Mouse (Mus musculus) monocyte, adult 2 months (primary cell): ENCODE measurements around the gene Fam151b.
A peak's percentile ranks its signal among the peaks of the same experiment; 100 is the strongest.

Experiments used
- DNase-seq, 2 experiments: peaks; one replicate each; pipeline ENCODE4 v3.0.0; 2022; ENCODE audit warnings: low spot score in 2 of 2, low read depth in 1 of 2

Fam151b gene

DNA sequence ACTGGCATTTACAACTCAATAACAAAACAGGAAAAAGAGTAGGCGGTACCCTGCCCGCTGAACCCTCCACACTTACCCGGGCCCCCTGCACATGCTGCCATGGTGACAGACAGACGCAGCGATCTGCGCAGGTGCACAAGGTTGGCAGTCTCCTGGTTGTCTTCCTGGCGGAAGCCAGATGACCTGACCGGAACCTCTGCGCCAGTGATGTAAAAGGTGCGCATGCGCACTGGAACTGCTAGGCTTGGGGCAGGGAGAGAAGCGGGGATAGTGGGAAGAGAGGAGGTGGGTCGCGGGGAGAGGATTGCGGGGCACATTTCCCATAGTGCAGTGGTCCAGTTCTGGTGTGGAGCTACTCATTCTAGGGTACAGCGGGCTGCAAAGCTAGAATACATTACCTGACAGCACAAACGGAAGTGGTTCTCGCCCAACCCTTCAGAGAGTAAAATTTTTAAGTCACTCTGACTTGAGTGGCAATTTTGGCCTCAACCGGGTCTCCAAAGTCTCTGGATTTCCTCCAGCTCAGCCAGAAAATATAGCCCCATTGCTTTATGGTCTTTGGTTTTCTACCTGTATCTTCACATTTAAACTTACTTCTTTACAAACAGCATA is at the start of gene Fam151b:
Gene Fam151b, minus strand, starts transcription at position 164 of the 612 bp plus-strand sequence.
- DNase-seq, result peak; percentile 33 to 71

DNA sequence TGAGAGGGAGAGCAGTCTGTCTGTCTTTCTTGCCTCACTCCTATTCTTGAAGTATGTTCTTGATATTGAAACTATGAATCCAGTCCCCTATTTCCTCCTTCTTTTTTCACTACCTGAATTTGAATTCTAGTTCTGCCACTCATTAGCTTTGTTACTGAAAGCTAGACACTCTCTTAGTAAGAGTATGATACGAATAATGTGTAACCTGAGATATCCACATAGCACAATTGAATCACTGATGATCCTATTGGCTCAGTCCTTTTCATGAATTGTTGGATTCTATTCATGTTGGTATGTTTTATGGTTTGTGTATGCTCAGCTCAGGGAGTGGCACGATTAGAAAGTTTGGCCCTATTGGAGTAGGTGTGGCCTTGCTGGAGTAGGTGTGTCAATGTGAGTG is 48.4 kb upstream of the Fam151b start:
- no peak for DNase-seq

DNA sequence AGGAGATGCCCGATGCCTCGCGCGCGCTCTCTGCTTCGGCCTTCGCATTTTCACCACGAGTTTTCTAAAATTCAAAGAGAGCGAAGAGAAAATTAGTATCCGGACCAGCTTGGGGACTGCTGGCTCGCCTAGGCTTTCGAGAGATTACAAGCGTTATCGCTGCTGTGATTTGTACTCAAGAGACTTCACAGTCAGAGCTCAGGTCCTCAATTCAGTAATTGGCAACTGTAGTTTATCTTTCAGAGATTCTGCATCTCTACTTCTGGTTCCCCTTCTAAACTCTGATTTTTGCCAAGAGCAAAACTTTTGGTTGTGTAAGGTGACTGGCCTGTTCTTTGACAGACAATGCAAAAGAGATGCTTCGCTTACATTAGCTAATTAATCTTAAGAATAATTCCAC is 47.4 kb upstream of the Fam151b start:
- DNase-seq, result no peak

DNA sequence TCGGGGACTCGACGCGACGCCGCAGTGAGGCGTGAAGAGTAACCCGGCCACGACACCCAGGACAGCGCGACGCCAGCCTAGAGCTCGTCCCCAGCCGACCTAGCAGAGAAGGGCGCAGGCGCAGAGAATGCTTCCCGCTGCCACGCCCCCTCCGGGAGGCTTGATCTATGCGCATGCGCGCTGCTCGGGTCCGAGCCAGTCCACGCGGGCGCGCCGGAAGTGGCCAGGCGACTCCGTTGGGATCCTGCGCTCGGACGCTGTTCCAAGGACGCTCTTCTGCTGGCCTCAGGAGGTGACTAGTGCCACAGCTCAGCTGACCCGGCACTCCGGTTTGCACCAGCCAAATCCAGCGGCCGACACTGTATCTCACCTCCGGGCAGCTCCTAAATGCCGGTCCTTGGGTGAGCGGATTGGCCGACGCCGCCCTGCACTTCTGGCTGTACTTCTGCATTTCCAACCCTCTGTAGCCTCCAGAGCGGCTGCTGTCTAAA is 47.0 kb upstream of the Fam151b start, which contains the start of gene Zfyve16:
Gene Zfyve16, minus strand, starts transcription at position 148 of the 491 bp plus-strand sequence.
- DNase-seq, result peak; percentile 85 to 94

DNA sequence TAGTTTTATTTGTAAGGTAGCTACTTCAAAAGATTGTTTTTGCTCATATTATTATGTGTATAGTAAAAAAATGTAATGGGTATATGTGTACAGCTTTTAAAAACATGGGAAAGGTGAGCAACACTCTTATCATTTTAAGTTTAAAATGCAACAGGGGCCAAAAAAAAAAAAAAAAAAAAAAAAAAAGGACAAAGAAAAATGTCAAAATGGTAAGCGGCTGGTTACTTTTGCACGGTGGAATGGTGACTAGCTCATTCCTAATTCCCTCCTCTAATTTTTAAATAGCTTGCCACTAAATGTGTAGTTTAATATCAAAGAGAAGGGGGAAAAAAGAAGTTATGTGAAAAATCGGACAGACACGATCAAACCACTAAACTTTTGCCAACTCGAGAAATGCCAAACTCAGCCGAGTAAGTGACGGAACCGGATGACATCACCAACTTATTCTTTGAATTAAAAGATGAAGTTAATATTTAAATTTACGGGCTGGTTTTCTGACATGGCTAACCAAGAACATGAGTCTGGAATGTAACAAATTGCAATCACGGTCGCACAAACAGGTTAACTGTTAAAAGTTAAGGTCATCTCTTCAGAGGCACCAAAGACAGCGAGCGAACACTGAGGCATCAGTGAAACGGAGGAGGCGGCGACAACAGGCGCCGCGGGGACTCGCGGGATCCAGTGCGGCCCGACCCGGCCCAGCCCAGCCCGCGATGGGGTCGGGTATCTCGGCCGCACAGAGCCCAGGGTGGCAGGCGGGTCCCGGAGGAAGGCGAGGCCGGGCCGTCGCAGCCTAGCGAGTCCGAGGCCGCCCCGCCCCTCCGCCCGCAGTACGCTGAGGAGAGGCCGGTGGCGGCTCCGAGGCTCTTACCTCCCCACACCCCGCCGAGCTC is 46.3 kb upstream of the Fam151b start:
- no peak for DNase-seq

DNA sequence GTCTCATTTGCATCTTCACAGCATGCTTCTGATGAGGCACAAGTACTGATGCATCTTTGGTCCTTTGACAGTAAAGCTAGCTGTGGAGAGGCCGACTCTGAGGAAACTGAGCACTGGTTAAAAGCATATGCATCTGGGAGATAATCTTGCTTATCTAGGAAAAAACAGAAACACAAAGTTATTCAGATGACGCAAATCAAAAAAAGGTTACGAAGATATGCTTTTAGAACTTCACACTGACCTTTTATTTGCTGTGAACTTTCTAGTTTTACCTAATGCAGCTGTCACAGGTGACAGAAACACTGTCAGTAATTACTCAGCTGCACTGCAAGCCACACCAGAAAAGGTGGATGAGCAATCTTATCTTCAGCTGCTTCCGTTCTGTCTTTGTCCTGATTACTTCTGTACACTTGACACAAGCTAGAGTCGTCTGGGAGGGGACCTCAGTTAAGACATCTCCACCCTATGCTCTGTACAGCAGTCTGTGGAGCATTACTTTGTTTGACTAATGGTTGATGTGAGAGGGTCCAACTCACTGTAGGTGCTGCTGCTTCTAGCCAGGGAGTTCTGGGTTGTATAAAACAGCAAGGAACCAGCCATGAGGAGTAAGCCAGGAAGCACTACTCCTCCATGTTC is 39.5 kb upstream of the Fam151b start:
- no peak for DNase-seq

DNA sequence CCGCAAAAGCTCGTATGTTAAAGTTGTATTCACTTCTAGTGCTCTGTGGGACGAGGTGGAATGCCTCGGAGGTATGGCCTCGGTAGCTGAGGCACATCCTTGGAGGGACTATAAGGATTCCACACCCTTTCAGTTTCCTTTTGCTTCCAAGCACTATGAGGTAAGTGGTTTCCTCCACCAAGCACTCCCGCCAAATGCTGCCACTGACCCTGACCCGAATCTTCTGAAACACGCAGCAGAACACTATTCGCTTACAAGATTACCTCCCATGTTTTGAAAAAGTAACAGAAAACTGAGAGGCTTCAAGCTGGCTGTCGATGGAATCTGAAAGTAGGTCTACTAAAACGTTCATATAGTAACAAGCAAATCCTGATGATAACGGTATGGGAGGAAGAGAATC is 21.1 kb upstream of the Fam151b start:
- no peak for DNase-seq

DNA sequence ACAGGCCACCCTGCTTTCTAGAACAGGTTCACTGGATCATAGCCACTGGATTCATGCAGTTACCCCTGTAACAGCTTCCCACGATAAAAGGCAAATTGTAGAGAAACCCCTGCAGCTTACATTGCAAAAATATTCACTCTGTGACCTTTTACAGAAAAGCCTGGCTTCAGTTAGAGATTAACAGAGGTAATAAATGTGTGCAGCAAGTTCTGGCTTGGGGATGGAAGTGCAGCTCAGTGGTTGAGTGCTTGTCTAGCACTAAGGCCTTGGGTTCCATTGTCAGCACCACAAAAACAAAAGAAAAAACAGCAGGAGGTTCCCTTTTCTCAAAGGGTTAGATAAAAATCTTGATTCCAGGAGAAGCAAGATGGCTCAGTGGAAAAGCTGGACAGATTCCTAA is 8.1 kb upstream of the Fam151b start:
- DNase-seq, result no peak

DNA sequence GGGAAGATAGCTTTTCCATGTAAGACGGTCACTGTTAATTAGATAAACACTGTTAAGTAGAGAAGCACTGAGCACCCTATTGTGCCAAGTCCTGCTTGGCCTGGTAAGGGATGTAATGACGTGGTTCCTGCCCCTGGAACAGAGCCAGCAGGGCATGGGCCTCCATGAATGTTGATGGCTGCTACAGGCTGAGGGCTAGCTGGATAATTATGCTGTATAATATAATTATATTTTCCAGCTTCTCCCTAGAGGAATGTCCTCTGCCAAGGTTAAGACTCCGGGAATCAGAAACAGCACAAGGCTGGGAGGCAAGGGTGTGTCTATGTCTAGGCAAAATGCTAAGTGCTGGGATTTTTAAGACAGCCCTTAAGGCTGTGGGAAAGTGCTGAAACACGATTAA is 7.0 kb upstream of the Fam151b start:
- no peak for DNase-seq

DNA sequence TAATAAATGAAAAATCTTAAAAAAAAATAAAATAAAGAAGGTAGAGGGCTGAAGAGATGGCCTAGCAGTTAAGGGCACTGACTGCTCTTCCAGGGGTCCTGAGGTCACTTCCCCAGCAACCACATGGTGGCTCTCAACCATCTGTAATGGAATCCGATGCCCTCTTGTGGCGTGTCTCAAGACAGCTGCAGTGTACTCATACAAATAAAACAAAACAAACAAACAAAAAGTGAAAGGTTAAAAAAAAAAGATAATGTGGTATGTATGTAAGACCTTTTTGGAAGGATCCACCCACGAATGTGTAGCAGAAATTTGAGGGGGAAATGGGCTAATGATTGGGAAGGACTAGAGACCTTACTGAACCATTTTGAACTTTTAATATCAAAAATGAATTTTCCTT is 467 bp downstream of the Fam151b start:
- peak; percentile 17 to 23 for DNase-seq

DNA sequence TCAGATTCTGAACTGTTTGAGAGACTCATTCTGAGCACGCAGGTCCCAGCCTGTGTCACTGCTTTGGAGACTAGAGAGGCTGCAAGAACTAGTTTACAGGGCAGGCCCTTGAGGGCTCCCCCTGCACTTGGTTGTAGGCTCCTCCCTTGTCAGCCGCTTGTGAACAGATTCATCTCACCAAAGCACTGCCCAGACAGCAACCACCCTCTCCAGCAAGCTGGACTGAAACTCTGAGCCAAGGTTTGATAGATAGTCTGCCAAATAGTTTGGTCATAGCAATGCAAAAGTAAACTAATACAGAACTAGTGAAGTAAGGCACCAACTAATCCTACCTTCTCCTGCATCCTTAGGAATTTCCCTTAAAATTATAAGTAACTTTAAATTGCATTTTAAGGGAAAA is 13.7 kb downstream of the Fam151b start:
- no peak for DNase-seq

DNA sequence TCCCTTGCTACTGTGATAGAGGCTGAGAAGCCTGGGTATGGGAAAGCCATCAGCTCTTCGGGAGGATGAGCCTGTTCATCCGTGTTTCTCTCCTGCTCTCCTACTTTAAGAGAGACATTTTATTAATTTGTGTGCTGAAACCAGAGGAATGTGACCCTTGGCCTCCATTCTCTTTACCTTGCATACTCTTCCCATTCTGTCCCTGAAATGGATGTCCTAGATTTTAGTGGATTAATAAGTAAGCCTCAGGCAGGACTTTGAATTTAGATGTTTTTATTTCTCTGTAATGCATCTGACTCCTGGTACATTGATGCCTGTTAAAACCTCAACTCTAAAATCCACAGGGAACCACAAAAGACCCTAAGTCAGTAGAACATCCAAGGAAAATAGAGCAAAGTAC is 14.4 kb downstream of the Fam151b start:
- no peak for DNase-seq

DNA sequence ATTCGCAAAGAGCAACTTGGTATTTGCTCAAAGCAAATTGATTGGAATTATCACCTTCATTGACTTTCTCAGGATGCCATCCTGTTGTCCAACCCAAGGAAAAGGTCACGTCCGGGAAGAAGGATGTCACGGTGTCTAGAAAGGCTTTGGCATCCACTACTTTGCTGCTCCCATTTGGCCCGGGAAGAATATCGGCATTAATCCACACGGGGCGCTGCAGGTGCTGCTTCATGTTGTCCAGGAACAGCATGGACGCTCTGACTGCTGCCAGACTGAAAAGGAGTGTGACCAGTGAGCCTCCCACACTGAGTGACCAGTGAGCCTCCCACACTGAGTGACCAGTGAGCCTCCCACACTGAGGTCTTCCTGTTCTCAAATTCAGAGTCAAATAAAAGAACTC is 15.9 kb downstream of the Fam151b start:
- no peak for DNase-seq

DNA sequence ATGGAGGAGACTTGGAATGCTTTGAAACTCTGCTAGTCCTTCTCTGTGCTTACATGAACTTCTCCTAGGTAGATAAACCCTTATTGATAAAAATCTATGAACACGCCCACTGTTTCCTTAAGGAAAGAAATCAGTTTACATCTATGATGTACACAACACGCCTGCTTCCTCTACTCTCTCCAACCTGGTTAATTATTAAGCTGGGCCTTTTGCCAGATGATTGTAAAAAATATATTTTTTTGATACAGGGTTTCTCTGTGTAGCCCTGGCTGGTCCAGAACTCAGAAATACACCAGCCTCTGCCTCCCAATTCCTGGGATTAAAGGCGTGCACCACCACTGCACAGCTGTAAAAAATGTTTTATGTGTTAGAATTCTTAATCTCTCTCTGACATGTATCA is 19.1 kb downstream of the Fam151b start:
- DNase-seq, result no peak

DNA sequence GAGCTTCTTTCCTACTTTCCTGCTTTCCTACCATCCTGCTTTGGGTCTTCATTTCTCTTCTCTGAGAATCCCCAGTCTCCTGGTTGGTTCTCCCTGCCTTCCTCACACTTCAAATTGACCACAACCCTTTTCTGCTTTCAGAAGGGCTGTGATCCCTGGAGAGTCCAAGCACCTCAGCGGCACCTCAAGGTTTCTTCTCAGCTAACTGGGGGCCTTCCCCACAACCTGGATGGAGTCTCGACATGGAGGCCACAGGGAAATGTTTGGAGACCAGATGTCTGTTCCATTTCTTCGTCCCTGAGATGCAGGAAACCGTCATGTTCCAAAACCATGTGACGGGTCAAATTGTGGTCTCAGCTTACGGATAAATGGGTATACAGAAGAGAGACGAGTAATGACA is 36.9 kb downstream of the Fam151b start:
- no peak for DNase-seq

DNA sequence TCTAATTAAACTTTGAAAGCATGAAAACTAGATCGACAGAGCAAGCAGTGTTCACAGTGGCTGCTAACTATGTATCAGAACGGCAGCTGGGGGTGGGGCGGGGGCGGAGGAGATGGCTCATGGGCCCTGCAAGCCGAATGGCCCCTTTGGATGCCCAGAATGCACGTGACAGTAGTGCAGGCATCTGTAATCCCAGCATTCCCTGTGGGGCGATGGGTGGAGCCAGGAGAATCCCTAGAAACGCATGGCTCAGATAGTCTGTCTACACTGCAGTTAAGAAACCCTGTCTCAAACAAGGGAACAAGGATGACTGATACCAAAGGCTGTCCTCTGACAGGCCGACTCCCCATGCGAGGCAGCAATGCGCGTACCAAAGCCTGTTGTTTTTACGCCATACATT is 43.5 kb downstream of the Fam151b start:
- no peak for DNase-seq

DNA sequence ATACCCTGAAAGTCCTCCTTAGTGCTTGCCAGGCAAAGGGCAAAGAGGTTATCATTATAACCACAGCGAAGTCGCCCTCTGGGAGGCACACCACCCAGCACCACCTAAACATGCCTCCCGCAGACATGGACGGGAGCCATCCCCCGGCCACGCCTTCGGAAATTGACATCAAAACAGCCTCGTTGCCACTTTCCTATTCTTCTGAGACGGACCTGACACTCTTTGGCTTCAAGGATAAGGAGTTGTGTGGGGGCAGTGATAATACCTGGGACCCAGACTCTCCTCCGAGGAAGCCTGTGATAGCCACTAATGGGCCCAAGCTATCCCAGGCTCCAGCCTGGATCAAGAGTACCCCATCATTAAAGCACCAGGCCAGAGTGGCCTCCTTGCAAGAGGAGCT is 45.2 kb downstream of the Fam151b start:
- no peak for DNase-seq

DNA sequence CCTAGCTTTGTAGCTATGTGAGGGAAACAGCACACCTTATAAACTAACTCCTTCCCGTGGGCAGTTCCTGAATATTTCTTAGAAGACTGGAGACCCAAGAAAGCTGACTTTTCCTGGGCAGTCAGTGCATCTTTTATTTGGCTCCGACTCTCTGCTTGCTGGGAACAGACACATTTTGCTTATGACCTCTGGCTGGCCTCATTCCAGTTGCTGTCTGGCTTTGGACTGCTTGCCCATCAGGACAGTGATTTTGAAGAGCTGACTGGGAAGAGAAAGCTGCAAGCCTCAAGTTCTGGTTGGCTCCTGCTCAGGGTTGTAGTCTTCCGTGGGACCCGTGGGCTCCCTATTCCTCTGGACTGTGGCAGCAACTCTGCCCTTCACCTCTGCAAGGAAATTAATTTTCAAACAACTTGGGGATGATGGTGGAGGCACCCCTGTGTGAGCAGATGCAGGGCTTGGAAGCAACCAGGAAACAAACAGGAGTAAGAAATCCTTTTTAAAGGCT is 56.4 kb downstream of the Fam151b start:
- no peak for DNase-seq

DNA sequence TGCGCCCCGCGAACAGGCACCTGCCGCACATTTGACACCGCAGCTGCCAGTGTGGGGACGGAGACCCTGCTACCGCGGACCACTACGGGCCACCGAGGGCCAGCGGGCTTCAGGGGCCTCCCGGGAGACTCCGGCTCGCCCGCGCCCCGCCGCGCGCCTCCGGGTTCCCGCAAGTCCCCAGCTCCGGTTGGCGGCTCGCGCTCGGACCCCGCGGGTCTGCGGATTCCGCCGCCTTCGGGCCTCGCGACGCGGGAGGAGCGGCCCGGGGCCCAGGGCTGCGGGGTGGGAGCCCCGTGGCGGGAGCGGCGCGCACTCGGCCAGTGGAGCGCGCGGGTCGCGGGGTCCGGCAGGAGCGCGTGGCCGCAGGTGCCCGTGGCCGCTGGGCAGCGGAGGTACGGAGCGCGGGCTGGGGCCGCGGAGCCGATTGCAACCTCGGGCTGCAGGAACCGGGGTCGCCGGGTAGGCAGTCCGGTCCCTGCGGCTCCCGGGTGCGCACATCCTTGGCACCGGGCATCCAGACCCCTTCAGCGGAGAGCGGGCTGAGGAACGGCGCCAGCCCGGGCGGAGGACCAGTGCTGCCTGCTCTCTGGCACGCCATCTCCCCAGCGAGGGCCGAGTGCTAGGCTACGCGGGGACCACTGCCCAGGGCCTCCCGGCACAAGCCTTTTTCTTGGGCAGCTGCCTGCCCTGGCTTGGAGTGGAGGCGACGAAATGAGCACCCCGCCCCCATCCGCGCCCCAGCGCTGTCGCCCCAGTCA is 57.3 kb downstream of the Fam151b start:
- DNase-seq, result no peak

DNA sequence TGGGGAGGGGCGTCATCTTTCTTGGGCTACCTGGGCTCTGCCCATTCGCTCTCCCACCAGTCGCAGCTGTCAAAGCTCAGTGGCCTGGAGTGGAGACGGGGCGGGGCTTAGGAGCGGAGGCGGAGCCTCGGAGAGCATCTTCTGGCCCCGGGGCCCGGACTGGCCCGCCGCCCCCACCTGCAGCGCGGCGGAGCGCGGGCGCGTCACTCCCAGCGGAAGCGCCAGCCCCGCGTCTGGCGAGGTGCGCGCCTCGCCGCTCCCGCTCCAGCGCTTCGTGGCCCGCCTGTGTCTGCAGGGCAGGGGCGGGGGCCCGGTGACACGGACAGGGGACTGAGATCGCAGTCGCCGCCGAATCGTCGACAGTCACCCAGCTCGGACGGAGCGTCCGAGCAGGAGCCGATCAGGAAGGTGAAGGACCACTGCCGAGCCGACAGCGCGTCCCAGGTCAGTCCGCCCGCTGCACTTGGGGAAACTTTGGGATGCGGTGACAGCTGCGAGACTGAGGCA is 58.0 kb downstream of the Fam151b start, which contains the start of gene Ankrd34b:
Gene Ankrd34b, plus strand, starts transcription at position 139 of the 507 bp plus-strand sequence.
- no peak for DNase-seq

DNA sequence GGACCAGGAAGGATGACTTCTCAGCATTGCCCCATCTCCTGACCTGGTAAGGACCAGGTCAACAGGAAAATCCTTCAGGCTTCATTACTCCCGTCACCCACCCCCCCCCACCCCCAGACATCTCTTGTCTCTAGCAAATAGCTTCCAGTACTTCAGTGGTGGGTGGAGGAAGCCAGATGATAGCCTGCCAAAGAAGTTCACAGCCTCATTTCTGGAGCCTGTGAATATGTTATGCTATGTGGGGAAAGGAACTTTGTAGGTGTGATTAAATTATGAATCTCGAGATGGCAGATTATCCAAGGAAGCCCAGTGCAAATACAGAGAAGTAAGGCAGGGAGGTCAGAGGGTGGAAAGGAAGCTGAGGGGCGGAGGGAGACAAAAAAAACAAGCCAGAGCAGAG is 60.1 kb downstream of the Fam151b start:
- DNase-seq, result no peak
